Mouse (Mus musculus): ENCODE data around the gene Cck. TPM values are rescaled to one million over a fixed set of nuclear protein-coding genes. Genes with fewer than 3 reads are reported as not detected.

Gene Cck
- polyA plus RNA-seq, 1 experiment from 2014 or later = 0.65 TPM

DNA sequence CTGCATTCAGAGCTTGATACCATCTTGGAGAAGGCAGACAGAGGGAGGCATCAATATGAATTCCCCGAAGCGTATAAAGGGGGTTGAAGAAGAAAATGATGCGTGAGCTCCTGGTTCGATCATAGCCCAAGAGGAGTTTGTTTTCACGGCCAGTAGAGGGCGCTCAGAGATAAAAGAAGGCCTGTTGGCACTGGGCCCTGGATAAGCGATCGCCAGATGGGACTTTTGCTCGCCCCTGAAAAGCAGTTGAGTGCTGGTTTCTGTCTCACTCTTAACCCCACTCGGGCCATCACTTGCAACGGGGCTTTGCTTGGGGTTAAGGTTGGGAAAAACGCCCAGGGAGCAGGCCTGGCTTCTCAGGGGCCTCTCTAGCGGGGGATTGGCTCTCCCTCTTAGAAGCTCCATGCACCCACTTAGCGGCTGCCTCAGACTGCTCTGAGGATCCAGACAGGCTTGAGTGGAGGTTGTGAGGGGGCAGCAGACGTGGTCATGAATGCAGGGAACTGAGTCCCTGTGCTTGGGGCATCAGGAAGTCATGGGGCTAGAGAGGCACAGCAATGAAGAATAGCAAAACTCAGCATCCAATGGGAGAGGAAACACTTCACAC is 18.1 kb downstream of the Cck start:
- H3K4me3 ChIP-seq (ENCODE audit: low read depth, low read length) = no peak overlapping the region
- 18% methylated on average over 15 of the region's 15 CpGs for WGBS
- no peaks in the 10 kb centered on the region for H3K36me3 ChIP-seq (replicated peaks; ENCODE audit: control insufficient read depth, insufficient read depth, low read depth, low read length)
- H3K9me3 ChIP-seq (replicated peaks; ENCODE audit: control insufficient read depth, low read length) = no peaks in the 10 kb centered on the region
- H3K9ac ChIP-seq (replicated peaks; ENCODE audit: low read length) = no peak overlapping the region
- H3K4me2 ChIP-seq (ENCODE audit: low read depth, low read length) = no peak overlapping the region
- no peaks in the 10 kb centered on the region for H3K27me3 ChIP-seq (ENCODE audit: control insufficient read depth, insufficient read depth, low read length)
- H3K27ac ChIP-seq (replicated peaks; ENCODE audit: low read depth, low read length) = no peak overlapping the region
- H3K4me1 ChIP-seq (ENCODE audit: control insufficient read depth, insufficient read depth, low read length) = no peaks in the 10 kb centered on the region
- DNase-seq (ENCODE audit: low spot score) (peak; percentile 87), ATAC-seq (replicated peaks; ENCODE audit: insufficient number of reproducible peaks, low FRiP score, low TSS enrichment, low read depth) (peak; percentile 29; the same call in 1 of the 2 replicates)

DNA sequence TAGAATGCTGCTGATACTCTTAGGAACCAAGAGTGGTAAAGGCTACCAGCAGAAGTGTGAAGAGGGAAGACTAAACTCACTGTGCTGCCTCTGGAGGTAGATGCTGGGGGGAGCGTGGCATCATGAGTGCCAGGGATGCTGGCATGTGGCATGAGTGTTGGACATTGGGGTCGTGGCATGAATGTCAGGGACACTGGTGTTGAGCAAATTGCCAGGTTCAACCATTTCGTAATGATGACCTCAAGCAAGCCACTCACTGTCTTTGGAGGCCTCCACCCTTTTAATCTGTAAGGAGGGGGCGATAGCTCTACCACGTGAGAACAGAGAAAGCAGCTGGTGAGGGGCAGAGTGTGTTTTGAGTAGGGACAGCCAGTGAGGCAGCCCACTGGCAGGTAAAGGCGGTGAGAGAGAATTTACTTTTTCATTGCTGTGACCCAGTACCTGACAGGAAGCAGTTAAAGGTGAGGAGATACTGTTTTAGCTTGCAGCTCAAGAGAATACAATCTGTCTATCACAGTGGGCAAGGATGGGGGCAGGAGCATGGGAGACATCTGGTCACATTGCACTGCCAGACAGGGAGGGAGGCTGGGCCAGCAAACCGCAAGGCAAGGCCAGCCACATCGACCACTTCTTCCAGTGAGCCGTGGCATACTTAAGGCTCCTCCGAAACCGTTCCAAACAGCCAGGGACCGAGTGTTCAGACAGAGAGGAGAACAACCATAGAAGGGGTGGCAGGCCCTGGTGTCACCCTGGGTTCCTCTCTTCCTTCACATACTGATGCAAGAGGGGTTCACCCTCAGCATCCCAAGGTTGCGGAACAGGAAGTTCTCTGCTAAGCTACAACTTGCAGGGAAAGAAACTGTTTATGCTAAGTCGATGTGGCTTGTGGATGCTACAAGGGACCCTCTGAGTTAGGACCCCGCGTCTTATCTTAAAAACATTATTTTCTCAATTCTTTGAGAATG is 19.7 kb downstream of the Cck start:
- Histone ChIP-seq H3K4me2 (ENCODE audit: low read depth, low read length) (no peak overlapping the region), H3K36me3 (replicated peaks; ENCODE audit: control insufficient read depth, insufficient read depth, low read depth, low read length) (no peaks in the 10 kb centered on the region), H3K27ac (replicated peaks; ENCODE audit: low read depth, low read length) (no peak overlapping the region), H3K4me3 (ENCODE audit: low read depth, low read length) (no peak overlapping the region), H3K9ac (replicated peaks; ENCODE audit: low read length) (no peak overlapping the region), H3K4me1 (ENCODE audit: control insufficient read depth, insufficient read depth, low read length) (no peaks in the 10 kb centered on the region), H3K27me3 (ENCODE audit: control insufficient read depth, insufficient read depth, low read length) (no peaks in the 10 kb centered on the region), H3K9me3 (replicated peaks; ENCODE audit: control insufficient read depth, low read length) (no peaks in the 10 kb centered on the region)
- WGBS = 81% methylated on average over 16 of the region's 16 CpGs
- no peak for ATAC-seq (replicated peaks; ENCODE audit: insufficient number of reproducible peaks, low FRiP score, low TSS enrichment, low read depth)
- no peak for DNase-seq (ENCODE audit: low spot score)

DNA sequence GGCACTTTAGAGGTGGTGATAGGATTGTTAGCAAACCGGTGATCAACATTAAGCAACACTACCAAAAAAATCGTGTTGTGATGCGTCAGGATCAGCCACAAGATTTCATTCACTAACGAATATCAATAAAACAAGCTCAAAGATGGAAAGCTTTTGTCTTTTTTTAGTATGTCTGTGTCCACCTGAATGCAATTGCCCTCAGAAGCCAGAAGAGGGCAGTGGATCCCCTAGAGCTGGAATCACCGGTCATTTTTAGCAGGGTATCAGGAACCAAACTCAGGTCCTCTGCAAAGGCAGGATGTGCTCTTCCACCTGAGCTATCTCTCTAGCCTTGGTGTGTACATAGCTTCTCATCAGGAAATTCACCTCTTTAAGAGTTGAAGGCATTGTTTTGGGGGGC is 20.7 kb downstream of the Cck start:
- H3K27ac ChIP-seq (replicated peaks; ENCODE audit: low read depth, low read length) = no peak overlapping the region
- WGBS = 78% methylated on average over 5 of the region's 5 CpGs
- no peak overlapping the region for H3K4me3 ChIP-seq (ENCODE audit: low read depth, low read length)
- ATAC-seq (replicated peaks; ENCODE audit: insufficient number of reproducible peaks, low FRiP score, low TSS enrichment, low read depth) (no peak), DNase-seq (ENCODE audit: low spot score) (no peak)
- H3K4me2 ChIP-seq (ENCODE audit: low read depth, low read length) = no peak overlapping the region
- no peaks in the 10 kb centered on the region for H3K9me3 ChIP-seq (replicated peaks; ENCODE audit: control insufficient read depth, low read length)
- H3K4me1 ChIP-seq (ENCODE audit: control insufficient read depth, insufficient read depth, low read length) = no peaks in the 10 kb centered on the region
- H3K36me3 ChIP-seq (replicated peaks; ENCODE audit: control insufficient read depth, insufficient read depth, low read depth, low read length) = no peaks in the 10 kb centered on the region
- H3K27me3 ChIP-seq (ENCODE audit: control insufficient read depth, insufficient read depth, low read length) = no peaks in the 10 kb centered on the region
- no peak overlapping the region for H3K9ac ChIP-seq (replicated peaks; ENCODE audit: low read length)

DNA sequence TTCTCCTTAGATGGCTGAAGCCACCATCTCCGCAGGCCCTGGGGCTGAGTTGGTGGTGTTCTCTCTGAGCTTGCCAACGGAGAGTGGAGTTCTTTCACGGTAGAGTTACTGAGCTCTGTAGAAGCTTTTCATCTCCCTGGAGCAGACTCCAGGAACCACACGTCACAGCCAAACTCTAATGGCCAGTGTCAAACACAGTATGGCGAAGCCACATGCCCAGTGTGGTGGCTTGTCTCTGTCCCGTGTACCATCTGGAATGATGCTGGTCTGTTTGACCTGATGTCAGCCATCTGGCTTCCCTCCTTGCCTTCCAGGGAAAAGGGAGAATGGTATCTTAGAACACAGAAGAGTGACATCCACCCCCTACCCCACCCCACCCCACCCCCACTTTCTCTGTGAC is 25.8 kb downstream of the Cck start:
- Histone ChIP-seq H3K4me2 (ENCODE audit: low read depth, low read length) (no peak overlapping the region), H3K9ac (replicated peaks; ENCODE audit: low read length) (no peak overlapping the region), H3K9me3 (replicated peaks; ENCODE audit: control insufficient read depth, low read length) (no peaks in the 10 kb centered on the region), H3K27ac (replicated peaks; ENCODE audit: low read depth, low read length) (no peak overlapping the region), H3K36me3 (replicated peaks; ENCODE audit: control insufficient read depth, insufficient read depth, low read depth, low read length) (no peaks in the 10 kb centered on the region), H3K27me3 (ENCODE audit: control insufficient read depth, insufficient read depth, low read length) (no peaks in the 10 kb centered on the region), H3K4me3 (ENCODE audit: low read depth, low read length) (no peak overlapping the region), H3K4me1 (ENCODE audit: control insufficient read depth, insufficient read depth, low read length) (no peaks in the 10 kb centered on the region)
- DNase-seq (ENCODE audit: low spot score) (no peak), ATAC-seq (replicated peaks; ENCODE audit: insufficient number of reproducible peaks, low FRiP score, low TSS enrichment, low read depth) (no peak)
- WGBS = 80% methylated on average over 6 of the region's 6 CpGs

DNA sequence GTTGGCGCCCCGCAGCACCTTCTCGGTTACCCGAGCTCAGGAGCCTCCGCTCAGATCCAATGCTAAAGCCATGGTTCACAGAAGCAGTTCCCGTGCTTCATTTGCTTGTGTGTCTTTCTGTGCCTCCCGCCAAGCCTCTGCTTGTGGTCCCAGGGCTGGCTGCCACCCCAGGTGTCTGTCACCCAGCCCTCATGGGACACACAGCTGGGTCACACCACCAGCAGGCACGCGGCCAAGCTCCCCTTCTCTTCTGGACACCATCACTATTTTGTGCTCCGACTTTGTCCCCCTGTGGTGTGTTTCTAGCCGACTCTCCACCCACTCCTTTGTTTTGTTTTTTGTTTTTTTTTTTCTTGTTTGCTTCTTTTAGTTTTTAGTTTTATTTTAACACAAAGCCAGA is 28.0 kb downstream of the Cck start:
- no peaks in the 10 kb centered on the region for H3K36me3 ChIP-seq (replicated peaks; ENCODE audit: control insufficient read depth, insufficient read depth, low read depth, low read length)
- no peak overlapping the region for H3K27ac ChIP-seq (replicated peaks; ENCODE audit: low read depth, low read length)
- no peaks in the 10 kb centered on the region for H3K4me1 ChIP-seq (ENCODE audit: control insufficient read depth, insufficient read depth, low read length)
- no peaks in the 10 kb centered on the region for H3K27me3 ChIP-seq (ENCODE audit: control insufficient read depth, insufficient read depth, low read length)
- H3K9me3 ChIP-seq (replicated peaks; ENCODE audit: control insufficient read depth, low read length) = no peaks in the 10 kb centered on the region
- no peak overlapping the region for H3K9ac ChIP-seq (replicated peaks; ENCODE audit: low read length)
- ATAC-seq (replicated peaks; ENCODE audit: insufficient number of reproducible peaks, low FRiP score, low TSS enrichment, low read depth) (no peak), DNase-seq (ENCODE audit: low spot score) (no peak)
- WGBS = 85% methylated on average over 11 of the region's 11 CpGs
- H3K4me3 ChIP-seq (ENCODE audit: low read depth, low read length) = no peak overlapping the region
- H3K4me2 ChIP-seq (ENCODE audit: low read depth, low read length) = no peak overlapping the region

DNA sequence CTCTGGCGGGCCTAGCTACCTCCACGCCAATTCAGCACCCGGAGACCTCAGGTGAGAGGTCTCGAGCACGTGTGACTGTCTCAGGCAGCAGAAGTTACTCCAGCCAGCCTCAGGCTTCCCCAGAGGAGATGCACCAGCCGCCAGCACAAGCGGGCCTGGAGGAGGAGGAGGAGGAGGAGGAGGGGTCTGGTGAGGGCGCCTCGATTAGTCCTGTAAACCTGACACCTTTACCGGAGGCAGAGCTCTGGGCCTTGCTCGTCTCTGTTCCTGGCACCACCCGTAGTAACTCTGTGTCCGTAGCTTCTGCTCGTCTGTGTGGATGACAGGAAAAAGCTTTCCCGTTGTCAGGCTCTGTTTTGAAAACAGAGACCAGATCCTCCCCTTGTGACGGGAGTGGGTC is 35.0 kb downstream of the Cck start:
- ATAC-seq (replicated peaks; ENCODE audit: insufficient number of reproducible peaks, low FRiP score, low TSS enrichment, low read depth) = 0 out of 2 replicates have a peak, but pooled peaks have one; percentile 34
- H3K4me2 ChIP-seq (ENCODE audit: low read depth, low read length) = no peak overlapping the region
- H3K36me3 ChIP-seq (replicated peaks; ENCODE audit: control insufficient read depth, insufficient read depth, low read depth, low read length) = no peaks in the 10 kb centered on the region
- 56% methylated on average over 16 of the region's 16 CpGs for WGBS
- H3K4me1 ChIP-seq (ENCODE audit: control insufficient read depth, insufficient read depth, low read length) = no peaks in the 10 kb centered on the region
- H3K9ac ChIP-seq (replicated peaks; ENCODE audit: low read length) = no peak overlapping the region
- DNase-seq (ENCODE audit: low spot score) = no peak
- no peak overlapping the region for H3K4me3 ChIP-seq (ENCODE audit: low read depth, low read length)
- no peaks in the 10 kb centered on the region for H3K27me3 ChIP-seq (ENCODE audit: control insufficient read depth, insufficient read depth, low read length)
- H3K9me3 ChIP-seq (replicated peaks; ENCODE audit: control insufficient read depth, low read length) = no peaks in the 10 kb centered on the region
- H3K27ac ChIP-seq (replicated peaks; ENCODE audit: low read depth, low read length) = no peak overlapping the region

DNA sequence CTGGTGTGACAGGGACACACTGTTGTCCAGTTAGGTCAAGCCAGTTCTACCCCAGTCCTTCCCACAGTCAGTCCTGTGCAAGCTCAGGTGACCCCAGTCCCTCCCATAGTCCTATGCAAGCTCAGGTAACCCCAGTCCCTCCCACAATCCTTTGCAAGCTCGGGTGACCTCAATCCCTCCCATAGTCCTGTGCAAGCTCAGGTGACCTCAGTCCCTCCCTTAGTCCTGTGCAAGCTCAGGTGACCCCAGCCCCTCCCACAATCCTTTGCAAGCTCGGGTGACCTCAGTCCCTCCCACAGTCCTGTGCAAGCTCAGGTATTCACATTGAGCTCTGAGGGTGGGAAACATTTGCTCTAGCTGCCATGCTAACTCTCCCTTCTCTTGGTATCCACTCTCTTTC is 35.5 kb downstream of the Cck start:
- Histone ChIP-seq H3K4me1 (ENCODE audit: control insufficient read depth, insufficient read depth, low read length) (no peaks in the 10 kb centered on the region), H3K4me3 (ENCODE audit: low read depth, low read length) (no peak overlapping the region), H3K27ac (replicated peaks; ENCODE audit: low read depth, low read length) (no peak overlapping the region), H3K9ac (replicated peaks; ENCODE audit: low read length) (no peak overlapping the region), H3K4me2 (ENCODE audit: low read depth, low read length) (no peak overlapping the region), H3K36me3 (replicated peaks; ENCODE audit: control insufficient read depth, insufficient read depth, low read depth, low read length) (no peaks in the 10 kb centered on the region), H3K27me3 (ENCODE audit: control insufficient read depth, insufficient read depth, low read length) (no peaks in the 10 kb centered on the region), H3K9me3 (replicated peaks; ENCODE audit: control insufficient read depth, low read length) (no peaks in the 10 kb centered on the region)
- ATAC-seq (replicated peaks; ENCODE audit: insufficient number of reproducible peaks, low FRiP score, low TSS enrichment, low read depth) (no peak), DNase-seq (ENCODE audit: low spot score) (no peak)
- whole genome bisulfite sequencing = 70% methylated on average over 2 of the region's 2 CpGs

DNA sequence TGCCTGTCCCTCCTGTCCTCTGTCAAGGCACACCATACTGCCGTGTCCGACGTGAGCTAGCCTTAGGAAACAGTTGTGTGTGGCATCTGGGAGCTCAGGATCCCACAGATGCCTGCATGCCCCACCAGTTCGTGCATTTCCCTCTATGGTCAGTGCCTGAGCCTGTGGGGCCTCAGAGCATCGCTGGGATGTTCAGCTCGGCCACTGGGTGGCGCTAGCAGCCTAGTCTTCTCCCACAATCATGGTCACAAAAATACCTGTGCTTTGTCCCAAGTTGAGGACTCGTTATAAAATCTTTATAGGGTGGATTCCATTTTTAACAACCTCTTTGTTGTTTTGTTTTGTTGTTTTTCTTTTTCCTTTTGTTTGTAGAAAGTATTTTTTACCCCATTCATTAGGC is 37.0 kb downstream of the Cck start:
- DNase-seq (ENCODE audit: low spot score) (peak; percentile 66), ATAC-seq (replicated peaks; ENCODE audit: insufficient number of reproducible peaks, low FRiP score, low TSS enrichment, low read depth) (no peak)
- H3K9me3 ChIP-seq (replicated peaks; ENCODE audit: control insufficient read depth, low read length) = no peaks in the 10 kb centered on the region
- whole genome bisulfite sequencing = 24% methylated on average over 8 of the region's 8 CpGs
- no peak overlapping the region for H3K4me3 ChIP-seq (ENCODE audit: low read depth, low read length)
- no peak overlapping the region for H3K4me2 ChIP-seq (ENCODE audit: low read depth, low read length)
- no peaks in the 10 kb centered on the region for H3K27me3 ChIP-seq (ENCODE audit: control insufficient read depth, insufficient read depth, low read length)
- no peaks in the 10 kb centered on the region for H3K4me1 ChIP-seq (ENCODE audit: control insufficient read depth, insufficient read depth, low read length)
- no peaks in the 10 kb centered on the region for H3K36me3 ChIP-seq (replicated peaks; ENCODE audit: control insufficient read depth, insufficient read depth, low read depth, low read length)
- no peak overlapping the region for H3K9ac ChIP-seq (replicated peaks; ENCODE audit: low read length)
- H3K27ac ChIP-seq (replicated peaks; ENCODE audit: low read depth, low read length) = no peak overlapping the region

Data from embryonic facial prominence, embryonic 11.5 days (tissue).